Mouse (Mus musculus): Measurements from ENCODE around the gene Psg17.

- no peak for TF ChIP-seq CTCF (IDR thresholded peaks at IDR 0.05)
- no peak for TF ChIP-seq POLR2A (IDR thresholded peaks at IDR 0.05; ENCODE audit: insufficient read depth, low read depth, low read length)
Measured at GRCm38 (mm10) chr7:18827792-18828546, 6.6 kb upstream of the Psg17 start.

All from heart, adult 2 months (tissue).